Mouse (Mus musculus): ENCODE measurements at regions not wholly inside any gene's neighbourhood (a gene's known extent, or its start where the extent isn't known, plus 50 kb on each side); places are given as distances from the start of the nearest gene placed in this dataset.

DNA sequence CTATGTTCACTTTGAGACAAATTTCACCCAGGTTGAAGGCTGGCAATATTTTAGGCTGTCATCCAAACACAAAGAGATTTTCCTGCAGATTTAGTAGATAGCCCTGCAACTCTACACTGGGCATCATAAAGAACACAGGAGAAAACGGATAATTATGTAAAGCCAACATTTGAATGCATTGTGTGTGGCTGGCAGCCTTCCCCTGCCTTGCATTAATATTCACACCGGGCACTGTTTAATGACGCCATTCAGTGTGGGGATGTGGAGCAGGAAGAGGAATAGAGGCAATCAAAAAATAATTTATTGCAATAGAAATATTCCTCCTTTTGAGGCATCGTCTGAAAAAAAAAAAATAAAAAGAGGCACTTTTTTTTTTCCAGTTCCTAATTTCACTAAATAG, 105.7 kb downstream of the Samd5 start:
- no peak for DNase-seq (ENCODE audit: extremely low read depth, insufficient read length, low spot score)

DNA sequence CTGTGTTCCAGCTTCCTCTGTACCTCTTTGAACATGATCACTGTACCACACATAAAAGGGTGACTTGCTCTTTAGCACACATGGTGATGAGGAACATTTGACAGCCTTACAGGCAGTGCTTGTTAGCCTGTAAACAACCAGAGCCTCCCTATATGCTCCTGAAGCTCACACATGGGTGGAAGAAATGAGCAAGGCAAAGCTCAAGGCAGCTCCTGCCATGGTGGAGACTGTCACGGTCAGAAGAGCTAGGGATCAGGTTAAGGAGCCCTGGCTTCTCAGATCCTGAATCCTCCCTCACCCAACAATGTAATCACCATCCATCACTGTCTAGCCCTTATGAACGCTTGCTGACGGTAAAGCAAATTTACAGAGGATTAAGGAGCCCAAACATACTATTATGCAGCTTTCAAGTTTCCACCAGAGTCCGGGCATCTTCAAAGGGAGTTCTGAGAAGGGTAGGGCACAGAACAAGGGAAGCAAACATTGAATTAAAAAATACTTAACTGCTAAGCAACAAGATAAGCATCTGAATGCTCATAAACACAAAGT, 117.4 kb downstream of the Samd5 start:
- no peak for DNase-seq (ENCODE audit: extremely low read depth, insufficient read length, low spot score)

DNA sequence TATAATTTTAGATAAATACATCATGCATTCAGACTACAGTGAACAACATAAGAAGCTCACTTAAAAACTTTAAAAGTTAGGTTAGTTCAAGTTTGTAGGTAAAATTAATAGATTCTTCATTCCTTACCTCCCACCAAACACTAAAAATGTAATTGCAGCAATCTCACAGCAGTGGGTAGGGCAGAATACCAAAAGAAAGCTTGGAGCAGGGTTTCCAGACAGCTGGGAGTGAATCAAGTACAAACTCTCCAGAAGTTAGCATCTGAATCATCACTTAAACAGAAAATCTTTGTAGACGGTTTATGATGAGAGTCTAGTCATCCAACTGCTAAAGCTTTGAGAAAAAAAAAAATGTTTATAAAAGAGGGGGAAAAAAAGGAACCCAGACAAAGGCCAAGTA, 117.9 kb downstream of the Samd5 start:
- DNase-seq (ENCODE audit: extremely low read depth, insufficient read length, low spot score): no peak

DNA sequence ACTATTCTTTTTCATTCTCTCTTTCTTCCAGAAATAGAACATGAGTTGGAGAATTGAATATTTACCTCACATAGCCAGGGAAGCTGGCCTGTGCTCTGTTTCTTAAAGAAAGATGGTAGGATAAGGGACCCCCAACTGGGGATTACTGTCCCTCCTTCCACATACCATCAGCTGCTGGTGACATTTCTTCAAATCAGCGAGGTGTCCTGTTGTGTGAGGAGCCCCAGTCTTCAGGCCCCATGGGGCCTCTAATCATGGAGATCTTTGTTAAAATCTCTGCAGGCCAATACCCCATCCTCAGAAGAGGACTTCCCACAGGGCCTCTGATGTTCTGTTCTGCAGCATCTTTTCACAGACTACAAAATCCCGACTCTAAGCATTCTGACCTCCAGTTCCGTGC, 121.1 kb downstream of the Samd5 start:
- DNase-seq (ENCODE audit: extremely low read depth, insufficient read length, low spot score): no peak

DNA sequence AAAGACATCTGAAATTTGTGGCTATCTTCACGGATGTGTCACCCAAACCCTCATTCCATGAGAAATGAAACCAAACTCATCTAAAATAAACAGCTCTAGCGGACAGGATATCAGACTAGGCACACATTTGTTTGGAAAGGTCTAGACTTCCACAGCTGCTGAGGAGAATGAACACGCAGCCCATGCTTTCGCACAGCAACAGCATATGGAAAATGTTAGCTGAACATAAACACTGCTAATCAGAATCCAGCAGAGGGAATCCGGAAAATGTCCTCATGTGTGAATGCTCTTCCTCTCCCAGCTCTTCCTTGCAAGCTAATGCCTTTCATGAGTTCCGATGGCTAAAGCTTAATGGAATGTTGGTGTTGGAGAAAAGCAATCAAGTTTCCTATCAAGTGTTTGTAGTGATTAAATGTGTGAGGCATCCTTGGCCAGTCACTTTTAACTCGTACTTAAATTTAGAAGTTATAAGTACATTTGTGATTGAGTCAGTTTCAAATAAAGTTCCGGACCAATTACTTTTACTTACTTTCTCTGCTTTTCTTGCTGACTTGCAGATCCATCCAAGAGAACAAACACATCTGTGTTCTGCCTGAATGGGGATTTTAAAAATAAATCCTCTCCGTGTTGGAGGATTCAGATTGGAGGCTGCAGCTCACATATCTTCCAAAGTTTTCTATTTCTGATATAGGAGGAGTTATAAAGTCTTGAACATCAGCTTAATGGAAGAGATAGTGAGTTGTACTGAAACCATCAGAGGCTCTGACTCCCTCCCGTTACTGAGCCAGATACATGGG, 124.9 kb downstream of the Samd5 start:
- no peak for DNase-seq (ENCODE audit: extremely low read depth, insufficient read length, low spot score)

DNA sequence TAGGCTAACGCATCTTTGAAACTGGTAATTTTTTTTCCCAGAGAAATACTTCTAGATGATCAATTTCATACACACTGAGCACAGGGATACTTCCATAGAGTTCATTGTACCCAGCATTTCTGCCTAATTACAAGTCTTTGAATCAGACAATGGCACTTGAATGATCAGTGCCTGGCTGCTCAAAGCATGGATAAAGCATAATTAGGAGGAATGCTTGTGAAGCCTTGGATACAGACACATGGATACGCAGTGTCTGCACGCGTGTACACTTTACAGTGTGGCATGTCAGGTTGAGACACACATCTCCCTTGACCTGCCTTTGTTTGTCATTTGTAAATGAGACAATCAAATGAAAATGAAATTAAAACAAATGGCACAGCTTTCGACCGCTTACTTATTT, 129.2 kb downstream of the Samd5 start:
- DNase-seq (ENCODE audit: extremely low read depth, insufficient read length, low spot score): no peak

DNA sequence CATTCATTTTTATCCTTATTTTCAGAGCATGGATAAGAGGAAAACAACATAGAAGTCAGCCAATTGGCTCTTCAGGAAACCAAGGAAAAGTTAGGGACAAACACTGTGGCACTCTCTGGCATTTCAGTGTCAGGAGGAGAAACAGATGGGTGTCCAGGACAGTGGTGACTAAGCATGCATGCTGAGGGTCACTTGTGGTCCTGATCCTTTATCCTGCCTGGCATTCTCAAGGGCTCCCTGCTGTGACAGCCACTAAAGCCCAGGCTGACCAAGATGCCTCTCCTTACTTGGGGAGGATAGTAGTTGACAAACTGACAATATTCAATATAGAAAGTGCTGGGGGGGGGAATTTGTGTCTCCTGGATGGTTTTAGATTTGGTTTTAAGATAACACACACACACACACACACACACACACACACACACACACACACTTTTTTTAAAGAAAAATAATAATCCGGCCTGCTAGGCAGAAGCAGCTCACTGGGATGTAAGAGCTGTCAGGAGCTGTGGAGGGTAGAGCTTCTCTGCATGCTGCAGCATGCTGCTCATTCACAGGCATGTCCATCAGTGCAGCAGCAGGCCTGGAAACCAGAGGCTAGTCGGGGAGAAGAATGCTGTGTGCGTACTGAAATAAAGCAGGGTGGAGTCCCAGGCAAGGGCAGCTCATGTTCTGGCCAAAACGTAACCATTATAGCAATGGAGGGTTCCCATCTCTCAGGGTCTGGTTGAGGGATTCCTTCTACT, 130.8 kb downstream of the Samd5 start:
- no peak for DNase-seq (ENCODE audit: extremely low read depth, insufficient read length, low spot score)

DNA sequence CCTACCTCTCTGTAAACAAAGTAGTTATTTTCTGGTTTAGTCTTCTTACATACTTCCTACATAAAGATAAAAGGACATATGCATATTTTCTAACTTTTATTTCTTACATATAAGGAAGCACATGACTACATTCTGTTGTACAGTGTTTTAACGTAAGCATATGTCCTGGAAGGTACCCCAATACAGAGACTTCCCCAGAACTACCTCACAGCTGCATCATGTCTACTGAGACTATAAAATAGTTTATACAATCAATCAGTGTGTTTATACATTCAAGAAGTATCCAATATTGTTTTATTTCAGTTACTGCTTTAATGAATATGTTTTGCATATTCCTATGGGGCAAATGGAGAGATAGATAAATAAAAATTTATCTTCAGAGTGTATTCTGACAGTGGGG, 133.4 kb downstream of the Samd5 start:
- no peak for DNase-seq (ENCODE audit: extremely low read depth, insufficient read length, low spot score)

DNA sequence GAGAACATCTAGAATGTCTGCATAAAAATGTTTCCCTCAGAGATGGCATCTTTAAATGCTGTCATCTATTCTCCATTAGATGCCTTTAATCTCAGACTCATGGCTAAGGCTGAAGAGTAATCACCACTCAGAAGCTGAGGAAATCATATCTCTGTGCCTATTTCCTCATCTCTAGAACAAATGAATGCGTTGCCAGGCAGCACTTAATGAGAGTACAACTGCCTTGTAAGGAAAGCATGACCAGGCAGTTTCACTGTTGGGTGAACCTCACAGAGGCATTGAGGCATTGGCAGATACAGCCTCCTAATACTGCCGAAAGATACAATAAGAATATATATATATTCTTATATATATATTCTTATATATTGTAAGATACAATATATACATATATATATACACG, 137.3 kb downstream of the Samd5 start:
- DNase-seq (ENCODE audit: extremely low read depth, insufficient read length, low spot score): no peak

DNA sequence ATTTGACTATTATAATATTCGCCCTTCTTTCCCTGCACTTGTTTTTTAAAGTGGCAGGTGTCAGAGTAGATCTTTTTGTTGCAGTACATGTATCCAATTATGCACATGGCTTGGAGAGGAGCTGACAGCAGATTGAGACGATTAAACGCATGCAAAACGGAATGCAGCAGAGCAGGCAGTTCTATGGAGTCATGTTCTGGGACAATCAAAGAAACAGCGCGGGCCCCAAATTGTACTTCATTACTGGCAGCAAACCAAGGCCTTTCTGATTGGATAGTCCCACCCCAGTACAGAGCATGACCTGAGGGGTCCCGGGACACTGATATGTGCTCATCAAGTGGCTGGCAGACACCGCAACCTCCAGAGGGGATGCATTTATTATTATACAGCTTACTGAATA, 140.5 kb downstream of the Samd5 start:
- no peak for DNase-seq (ENCODE audit: extremely low read depth, insufficient read length, low spot score)

DNA sequence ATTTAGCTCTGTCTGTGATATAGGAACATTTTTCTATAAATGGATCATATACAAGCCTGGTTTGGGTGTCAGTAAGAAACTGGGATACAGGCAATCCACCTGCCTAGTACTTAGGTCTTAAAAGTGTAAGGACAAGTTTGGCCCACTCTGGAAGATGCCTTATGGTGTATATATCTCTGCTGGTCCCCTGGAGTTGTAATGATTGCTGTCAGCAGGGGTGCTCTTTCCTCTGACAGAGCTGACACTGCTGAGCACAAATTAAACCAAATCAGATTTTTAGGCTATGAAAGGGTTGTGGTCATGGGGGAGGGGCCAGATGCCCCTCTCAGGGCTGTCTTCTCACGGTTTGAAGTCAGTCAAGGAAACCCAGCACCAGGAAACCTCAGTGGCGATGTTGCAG, 141.7 kb downstream of the Samd5 start:
- no peak for DNase-seq (ENCODE audit: extremely low read depth, insufficient read length, low spot score)

DNA sequence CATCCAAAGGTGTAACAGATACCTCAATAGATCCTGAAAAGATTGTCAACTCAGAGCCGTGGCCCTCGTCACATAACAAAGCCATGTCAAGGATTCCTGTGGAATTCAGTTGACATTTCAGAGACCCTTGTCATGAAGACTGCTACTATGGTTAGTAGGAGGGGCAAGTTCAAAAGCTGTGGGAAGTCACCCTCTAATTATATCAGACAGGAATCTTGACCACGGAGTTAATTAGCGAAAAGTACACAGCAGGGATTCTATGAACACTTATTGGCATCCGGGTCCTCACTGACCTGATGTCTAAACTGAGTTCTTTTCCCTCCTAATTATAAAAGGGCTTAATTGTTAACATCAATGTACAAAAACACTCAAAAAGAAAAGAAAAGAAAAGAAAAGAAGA, 143.1 kb downstream of the Samd5 start:
- no peak for DNase-seq (ENCODE audit: extremely low read depth, insufficient read length, low spot score)

DNA sequence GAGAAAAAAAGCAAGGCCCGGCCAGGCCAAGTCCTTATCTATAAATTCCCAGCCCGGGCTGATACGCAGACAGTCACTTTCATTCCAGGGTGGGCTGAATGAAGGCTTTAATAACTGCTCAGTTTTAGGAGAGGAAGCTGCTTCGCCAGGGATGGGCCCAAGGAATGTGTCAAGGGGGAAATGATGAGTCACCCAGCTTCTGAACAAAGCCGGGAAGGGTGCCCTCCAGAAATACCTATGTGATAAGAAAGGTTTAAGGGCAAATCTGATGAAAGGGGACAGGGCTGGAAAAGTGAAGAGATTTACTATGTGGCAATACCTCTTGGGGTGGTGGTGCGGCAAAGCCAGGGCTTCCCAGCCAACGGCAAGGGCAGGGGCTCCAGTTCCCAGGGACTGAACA, 145.6 kb downstream of the Samd5 start:
- peak; percentile 6 for DNase-seq (ENCODE audit: extremely low read depth, insufficient read length, low spot score)

DNA sequence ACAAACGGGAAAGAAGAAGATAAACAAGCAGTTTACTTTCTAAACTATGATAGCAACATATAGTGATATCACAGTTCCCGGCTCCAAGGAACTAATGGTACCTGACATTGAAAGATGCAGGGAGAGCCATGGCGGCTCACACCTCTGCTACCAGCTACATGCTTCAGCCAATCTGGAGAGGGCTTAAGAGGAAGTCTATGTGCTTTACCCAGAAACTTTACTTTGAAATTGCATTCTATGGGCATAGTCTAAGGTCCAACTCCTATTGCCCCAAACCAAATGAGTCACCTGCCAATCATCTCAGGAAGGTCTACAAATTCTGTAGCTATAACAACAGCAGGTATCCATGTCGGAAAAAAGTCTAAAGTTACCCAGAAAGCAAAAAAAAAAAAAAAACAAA, 146.9 kb downstream of the Samd5 start:
- DNase-seq (ENCODE audit: extremely low read depth, insufficient read length, low spot score): no peak

DNA sequence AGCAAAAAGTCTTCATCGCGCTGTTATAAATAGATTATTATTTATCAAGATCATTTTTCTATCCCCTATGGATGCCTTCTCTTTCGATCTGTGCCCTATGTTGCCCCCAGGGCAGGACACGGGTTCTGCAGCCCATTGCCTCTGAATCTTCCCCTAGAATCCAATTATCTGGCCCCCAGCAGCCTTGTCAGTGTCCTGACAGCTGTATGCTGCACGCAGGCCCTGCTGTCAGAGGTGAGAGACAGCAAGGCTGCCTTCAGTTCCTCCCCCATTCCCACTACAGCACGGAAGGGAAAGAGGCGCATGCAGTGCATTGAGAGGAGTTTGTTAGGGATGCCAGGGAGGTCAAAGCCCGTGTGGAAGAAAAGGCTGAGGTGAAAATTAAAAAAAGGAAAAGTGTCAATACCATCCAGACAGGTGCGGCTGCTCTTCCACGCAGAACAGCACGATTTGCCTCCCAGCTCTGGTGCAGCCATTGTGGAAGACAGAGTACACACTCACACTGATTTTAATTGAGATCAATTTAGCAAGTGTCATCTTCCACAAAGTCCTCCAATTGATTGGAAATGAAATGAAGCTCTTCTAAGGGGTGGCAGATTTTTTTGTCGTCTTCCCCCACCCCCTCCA, 165.1 kb downstream of the Samd5 start:
- DNase-seq (ENCODE audit: extremely low read depth, insufficient read length, low spot score): no peak

DNA sequence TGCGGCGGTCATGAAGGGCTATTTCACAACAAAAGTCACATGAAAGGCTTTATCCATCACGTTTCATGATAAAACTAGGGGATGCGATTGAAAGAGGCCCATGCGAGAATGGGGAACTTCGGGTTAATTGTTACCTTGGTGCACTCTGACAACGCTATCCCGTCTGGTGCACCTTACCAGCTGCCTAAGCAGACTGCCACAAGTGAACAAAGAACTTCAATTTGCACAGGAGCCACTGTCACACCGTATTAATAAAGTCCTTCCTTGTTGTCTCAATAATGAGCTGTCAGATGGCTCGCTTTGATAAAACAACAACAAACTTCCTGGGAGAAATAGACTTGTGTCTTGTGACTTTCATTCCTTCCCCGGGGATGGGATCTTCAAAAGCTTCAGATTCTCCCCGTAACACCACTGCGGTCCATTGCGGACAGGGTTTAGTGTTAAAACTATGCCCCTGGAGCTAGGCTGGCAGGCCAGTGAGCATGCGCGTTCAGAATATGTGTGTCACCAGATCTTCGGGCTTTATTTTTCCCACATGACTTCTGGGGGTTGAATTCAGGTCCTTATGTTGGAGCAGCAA, 165.8 kb downstream of the Samd5 start:
- no peak for DNase-seq (ENCODE audit: extremely low read depth, insufficient read length, low spot score)

DNA sequence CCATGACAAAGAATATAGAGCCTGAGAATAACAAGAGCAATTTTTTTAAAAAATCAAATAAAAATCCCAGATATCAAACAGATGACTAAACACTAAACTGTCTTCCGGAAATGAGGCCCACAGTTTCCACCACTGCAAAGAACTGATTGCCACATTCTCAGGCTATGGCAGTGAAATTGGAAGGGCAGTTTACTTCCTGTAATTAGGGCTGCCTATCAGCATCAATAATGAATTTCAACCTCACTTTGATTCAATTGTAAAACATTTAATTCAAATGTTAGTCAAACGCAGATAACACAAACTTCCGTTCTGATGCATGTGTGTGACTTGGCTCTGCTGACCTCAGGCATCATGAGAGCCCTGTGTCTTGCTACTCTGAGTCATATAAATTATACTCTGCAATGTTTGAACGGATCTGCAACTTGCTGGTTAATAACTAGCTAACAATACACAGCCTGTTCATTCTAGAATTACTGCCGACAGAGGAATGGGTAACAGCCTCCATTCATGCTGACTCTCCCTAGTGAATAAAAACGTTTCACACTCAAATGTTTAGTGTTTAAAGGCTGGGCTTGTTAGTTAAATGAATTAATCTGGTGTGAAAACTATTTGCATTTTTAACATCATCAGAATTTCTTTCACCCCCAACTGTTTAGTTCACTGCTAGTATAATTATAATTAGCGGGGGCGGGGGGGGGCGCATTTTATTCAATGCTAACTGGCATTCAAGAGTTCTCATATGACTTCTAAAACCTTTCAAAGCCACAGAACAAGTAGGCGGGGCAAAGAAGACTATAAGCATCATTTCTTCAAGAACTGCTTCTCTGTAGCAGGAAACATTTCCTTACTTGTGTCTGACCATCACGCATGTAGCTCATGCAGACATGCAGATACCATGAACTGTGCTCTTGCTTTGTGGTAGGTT, 171.2 kb downstream of the Samd5 start:
- DNase-seq (ENCODE audit: extremely low read depth, insufficient read length, low spot score): no peak

DNA sequence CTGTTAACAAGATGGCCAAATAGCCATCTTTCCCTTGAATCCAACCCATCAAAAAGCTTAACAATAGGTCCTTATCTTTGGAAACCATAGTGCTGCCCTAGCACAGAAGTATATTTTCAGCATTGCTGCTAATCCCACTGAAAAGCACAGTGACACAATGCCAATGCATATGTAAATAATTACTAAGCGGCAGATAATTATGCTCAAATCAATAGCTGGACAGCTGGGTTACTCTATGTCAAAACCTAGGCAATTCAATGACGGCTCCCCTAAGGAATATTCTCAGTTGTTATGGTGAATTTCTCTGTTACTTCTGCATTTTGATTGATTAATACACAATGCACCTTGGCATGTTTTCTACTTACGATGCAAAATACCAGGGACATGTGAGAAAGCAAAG, 176.5 kb downstream of the Samd5 start:
- no peak for DNase-seq (ENCODE audit: extremely low read depth, insufficient read length, low spot score)

DNA sequence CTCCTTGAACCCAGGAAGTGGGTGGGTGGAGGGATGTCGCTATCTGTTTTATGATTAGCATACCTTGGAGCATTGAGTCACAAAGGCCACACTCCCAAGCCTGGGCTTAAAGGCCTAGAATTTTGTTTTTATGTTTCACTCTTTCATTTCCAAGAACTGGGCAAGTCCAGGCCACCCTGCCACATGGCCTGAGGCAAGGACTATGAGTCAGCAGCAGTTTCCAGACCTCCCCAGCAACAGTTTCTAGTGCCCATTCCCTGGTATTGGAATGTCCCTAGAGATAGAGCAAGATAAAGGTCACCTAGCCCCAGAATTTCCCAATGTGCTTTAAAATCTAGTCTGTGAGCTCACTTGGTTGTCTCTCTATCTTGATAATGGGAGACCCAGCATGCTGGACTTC, 178.0 kb downstream of the Samd5 start:
- DNase-seq (ENCODE audit: extremely low read depth, insufficient read length, low spot score): peak; percentile 9

DNA sequence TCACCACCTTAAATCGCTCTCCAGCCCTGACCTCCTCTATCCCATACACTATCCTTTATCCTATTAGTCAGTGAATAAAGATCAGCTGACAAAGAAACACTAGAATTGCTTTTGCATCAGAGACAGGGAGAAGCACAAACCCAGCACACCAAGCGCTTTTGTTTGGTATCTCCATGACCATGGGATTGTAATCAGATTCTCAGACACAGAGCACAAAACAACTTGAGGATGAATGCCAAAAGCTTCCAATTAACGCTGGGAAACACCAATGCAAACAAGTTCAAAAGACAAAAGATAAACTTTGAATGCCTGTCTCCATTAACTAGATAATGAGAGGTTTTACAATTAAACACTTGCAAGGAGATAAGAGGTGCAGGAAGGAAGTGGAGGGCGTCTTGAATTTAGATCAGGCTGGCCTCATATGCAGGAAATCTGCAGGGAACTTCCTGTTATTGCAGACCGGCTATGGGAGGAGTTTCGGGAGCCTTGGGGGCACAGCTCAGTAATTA, 179.8 kb downstream of the Samd5 start:
- no peak for DNase-seq (ENCODE audit: extremely low read depth, insufficient read length, low spot score)
